Comparison of ENCODE assay signal across 7 mouse cellular contexts in genomic region chr17:8116378-8116777, GRCm38 (mm10). TPM values are rescaled to one million over a fixed set of nuclear protein-coding genes. Genes with fewer than 3 reads are reported as not detected.
A peak's percentile ranks its signal among the peaks of the same experiment; 100 is the strongest.
DNase-seq lines count a peak whose midpoint lies in the region; ATAC-seq lines count a peak whose summit lies in the region.

No protein-coding gene starts in this region.

- peak; percentile 26 for DNase-seq in adrenal gland, postnatal 14 days
- DNase-seq in gastrocnemius, postnatal 25 days: peak; percentile 11
- peak; percentile 28 for DNase-seq in kidney, adult 18-20 months
- peak; percentile 14 to 45 for DNase-seq in kidney, postnatal 4 days
- DNase-seq in lung, postnatal 25 days (ENCODE audit: low spot score): peak; percentile 4
- peak; percentile 40 for DNase-seq in thymus, postnatal 25 days

- peak; percentile 20; the same call in 1 of the 2 replicates for ATAC-seq in neutrophil, adult 5-6 weeks (ENCODE audit: extremely low read depth, insufficient number of reproducible peaks, low FRiP score, poor library complexity, severe bottlenecking)

RNA-seq across cellular contexts. Expression of gene Gm49673, which starts 31.2 kb away (rescaled TPM):
- total RNA-seq in adrenal gland, postnatal 14 days (2021): 0.26 TPM in 1 of 2 replicates, not detected in the other
- total RNA-seq in gastrocnemius, postnatal 25 days (2021): under 1 TPM in 1 of 2 experiments, not detected in 1; 0.38 TPM
- total RNA-seq in neutrophil, adult 5-6 weeks (2017): 3.6 and 6.1 TPM in 2 replicates

RNA-seq across cellular contexts. Expression of gene Rnaset2a, which starts 31.5 kb away (rescaled TPM):
- 39.2 and 40.7 TPM in 2 replicates for total RNA-seq in adrenal gland, postnatal 14 days (2021)
- total RNA-seq in gastrocnemius, postnatal 25 days (2021): 10 to 100 TPM; 13.0 to 14.8 TPM
- 17.9 and 20.8 TPM in 2 replicates for total RNA-seq in neutrophil, adult 5-6 weeks (2017)

RNA-seq across cellular contexts. Expression of gene Fgfr1op, which starts 48.9 kb away (rescaled TPM):
- 19.0 TPM in 2 replicates for total RNA-seq in adrenal gland, postnatal 14 days (2021)
- total RNA-seq in gastrocnemius, postnatal 25 days (2021): 10 to 100 TPM; 13.1 to 18.3 TPM
- total RNA-seq in neutrophil, adult 5-6 weeks (2017): 69.4 and 71.3 TPM in 2 replicates

Comparison
In these comparisons a context has a peak if more than half of its experiments do, and no peak if none do; other contexts are left out.
1. Peak in every context shown above with its lines: DNase-seq and ATAC-seq.